Mouse (Mus musculus): Measurements from ENCODE around the gene Espl1. TPM values are rescaled to one million over a fixed set of nuclear protein-coding genes. Genes with fewer than 3 reads are reported as not detected.
A peak's percentile ranks its signal among the peaks of the same experiment; 100 is the strongest.

The Espl1 gene
- total and polyA plus RNA-seq, 3 experiments = 49.8 to 142 (median 94.1) TPM

DNA sequence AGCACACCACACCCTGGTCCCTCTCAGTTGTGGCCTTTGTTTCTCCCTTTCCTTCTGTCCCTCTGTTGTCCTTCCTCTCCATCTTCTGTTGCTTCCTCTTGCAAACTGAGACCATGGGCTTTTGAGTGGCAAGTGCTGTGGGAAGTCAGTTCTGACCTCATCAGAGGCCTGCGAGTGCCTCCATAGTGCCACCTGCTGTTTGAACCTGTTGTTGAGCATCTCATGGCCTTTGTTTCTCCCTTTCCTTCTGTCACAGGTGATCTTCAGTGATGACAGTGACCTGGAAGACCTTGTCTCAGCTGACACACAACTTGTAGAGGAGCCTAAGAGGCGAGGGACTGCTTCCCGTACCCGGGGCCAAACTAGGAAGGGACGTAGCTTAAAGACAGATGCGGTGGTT lies 20.2 kb downstream of the Espl1 start:
- Histone ChIP-seq H3K4me3 (ENCODE audit: control insufficient read depth in 1 of 2, insufficient read depth in 1 of 2, low read depth in 2 of 2, low read length in 2 of 2) (no peak overlapping the region), H3K9me3 (replicated peaks; ENCODE audit: insufficient read depth, low read length) (no peaks in the 10 kb centered on the region), H3K27me3 (ENCODE audit: control insufficient read depth in 1 of 2, insufficient read depth in 2 of 2, low read length in 2 of 2) (no peaks in the 10 kb centered on the region), H3K79me2 (ENCODE audit: control insufficient read depth, insufficient read depth, low read length, poor library complexity) (no peaks in the 10 kb centered on the region), H3K27ac (ENCODE audit: control insufficient read depth, low read depth, low read length) (no peak overlapping the region), H3K4me1 (ENCODE audit: control insufficient read depth in 1 of 2, insufficient read depth in 2 of 2, low read length in 2 of 2) (peaks cover 2 to 4% of the 10 kb centered on the region in 2 experiments), H3K9ac (ENCODE audit: control insufficient read depth, low read depth, low read length, poor library complexity, severe bottlenecking) (no peak overlapping the region), H3K36me3 (ENCODE audit: control insufficient read depth in 1 of 2, insufficient read depth in 2 of 2, low read length in 2 of 2) (peaks cover 6 to 30% of the 10 kb centered on the region in 2 experiments)
- no peak for TF ChIP-seq NELFE (IDR thresholded peaks at IDR 0.05; ENCODE audit: low read depth, low read length)
- TF ChIP-seq MYB (IDR thresholded peaks at IDR 0.05; ENCODE audit: low read depth, low read length) = no peak
- TF ChIP-seq RCOR1 (IDR thresholded peaks at IDR 0.05; ENCODE audit: low read depth, low read length) = no peak
- no peak for TF ChIP-seq ETS1 (IDR thresholded peaks at IDR 0.05; ENCODE audit: low read depth, low read length)
- peak; percentile 62 for TF ChIP-seq RAD21 (IDR thresholded peaks at IDR 0.05; ENCODE audit: low read depth, low read length)
- no peak for TF ChIP-seq POLR2A (IDR thresholded peaks at IDR 0.05; ENCODE audit: control insufficient read depth in 1 of 2, insufficient read depth in 1 of 2, low read depth in 1 of 2, low read length in 2 of 2, poor library complexity in 1 of 2)
- TF ChIP-seq KAT2A (conservative IDR thresholded peaks at IDR 0.05; ENCODE audit: low read depth, low read length) = no peak
- no peak for TF ChIP-seq SIN3A (IDR thresholded peaks at IDR 0.05; ENCODE audit: low read length)
- TF ChIP-seq E2F4 (IDR thresholded peaks at IDR 0.05; ENCODE audit: borderline replicate concordance, low read depth, low read length) = no peak
- TF ChIP-seq ZNF384 (IDR thresholded peaks at IDR 0.05; ENCODE audit: low read depth, low read length) = no peak
- no peak for TF ChIP-seq CHD2 (IDR thresholded peaks at IDR 0.05; ENCODE audit: low read length)
- peak; percentile 79 to 89 (median 87) for TF ChIP-seq CTCF (IDR thresholded peaks at IDR 0.05 in 2 of 3, conservative IDR thresholded peaks at IDR 0.05 in 1 of 3; ENCODE audit: control insufficient read depth in 1 of 3, insufficient read depth in 1 of 3, low read depth in 2 of 3, low read length in 3 of 3, poor library complexity in 1 of 3, severe bottlenecking in 1 of 3)
- peak; percentile 91 for TF ChIP-seq SMC3 (IDR thresholded peaks at IDR 0.05; ENCODE audit: low read depth, low read length)
- TF ChIP-seq NRF1 (IDR thresholded peaks at IDR 0.05; ENCODE audit: insufficient read depth, low read depth, low read length, poor library complexity, severe bottlenecking) = no peak
- peak; percentile 58 for TF ChIP-seq ZC3H11A (IDR thresholded peaks at IDR 0.05; ENCODE audit: low read depth, low read length)
- DNase-seq (ENCODE audit: low read depth, low spot score) = peak; percentile 83

DNA sequence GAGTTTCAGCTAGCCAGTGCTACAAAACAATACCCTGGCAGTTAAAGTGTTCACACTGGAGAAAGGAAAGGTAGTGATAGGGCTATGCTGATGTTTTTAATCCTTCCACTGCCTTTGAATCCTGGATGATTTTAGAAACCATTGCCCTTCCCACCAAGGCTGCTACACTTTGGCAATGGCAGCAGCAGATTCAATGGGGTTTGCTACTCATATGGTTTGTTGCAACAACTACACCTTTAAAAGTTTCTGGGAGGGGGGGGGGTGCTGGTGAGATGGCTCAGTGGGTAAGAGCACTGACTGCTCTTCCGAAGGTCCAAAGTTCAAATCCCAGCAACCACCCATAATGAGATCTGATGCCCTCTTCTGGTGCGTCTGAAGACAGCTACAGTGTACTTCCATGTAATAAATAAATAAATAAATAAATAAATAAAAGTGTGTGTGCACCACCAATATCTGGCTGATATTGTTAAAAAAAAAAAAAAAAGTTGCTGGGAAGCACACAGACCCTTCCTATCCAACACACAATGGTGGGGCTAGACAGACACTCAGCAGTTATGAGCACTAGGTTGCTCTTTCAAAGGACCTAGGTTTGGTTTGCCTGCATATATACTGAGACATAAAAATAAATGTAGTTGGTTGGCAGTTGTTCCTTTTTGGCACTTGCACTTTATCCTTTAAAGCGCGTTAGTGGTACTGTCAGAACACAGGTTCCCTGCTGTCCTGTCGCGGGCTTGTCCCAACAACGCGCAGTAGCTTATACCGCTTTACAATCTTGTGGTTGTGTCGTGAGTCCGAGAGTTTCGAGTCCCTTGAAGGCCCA lies 28.8 kb downstream of the Espl1 start:
- peaks cover 4 to 7% of the 10 kb centered on the region in 2 experiments; a peak in 3 of 4 replicates for H3K4me1 ChIP-seq (ENCODE audit: control insufficient read depth in 1 of 2, insufficient read depth in 2 of 2, low read length in 2 of 2)
- H3K27ac ChIP-seq (ENCODE audit: control insufficient read depth, low read depth, low read length) = peak overlapping the region; percentile 73
- TF ChIP-seq SIN3A (IDR thresholded peaks at IDR 0.05; ENCODE audit: low read length) (no peak; the same call in none of the 2 replicates), RCOR1 (IDR thresholded peaks at IDR 0.05; ENCODE audit: low read depth, low read length) (no peak), BHLHE40 (IDR thresholded peaks at IDR 0.05; ENCODE audit: borderline replicate concordance, low read depth, low read length) (no peak), MYC (IDR thresholded peaks at IDR 0.05; ENCODE audit: low read depth, low read length) (no peak), GABPA (IDR thresholded peaks at IDR 0.05; ENCODE audit: low read depth, low read length) (no peak), TBP (IDR thresholded peaks at IDR 0.05; ENCODE audit: low read depth, low read length) (peak; percentile 98), MEF2A (IDR thresholded peaks at IDR 0.05; ENCODE audit: extremely low read depth, insufficient replicate concordance, low read depth, low read length, poor library complexity, severe bottlenecking) (no peak), TAL1 (IDR thresholded peaks at IDR 0.05; ENCODE audit: low read length) (no peak), ZMIZ1 (IDR thresholded peaks at IDR 0.05; ENCODE audit: low read depth, low read length) (no peak; the same call in 1 of the 2 replicates), POLR2AphosphoS2 (IDR thresholded peaks at IDR 0.05; ENCODE audit: low read length) (peak; percentile 52), HCFC1 (IDR thresholded peaks at IDR 0.05; ENCODE audit: low read depth, low read length) (no peak), NRF1 (IDR thresholded peaks at IDR 0.05; ENCODE audit: insufficient read depth, low read depth, low read length, poor library complexity, severe bottlenecking) (no peak), RAD21 (IDR thresholded peaks at IDR 0.05; ENCODE audit: low read depth, low read length) (no peak), JUND (IDR thresholded peaks at IDR 0.05; ENCODE audit: low read depth, low read length) (no peak), ETS1 (IDR thresholded peaks at IDR 0.05; ENCODE audit: low read depth, low read length) (0 out of 2 replicates have a peak, but pooled peaks have one; percentile 18), UBTF (IDR thresholded peaks at IDR 0.05; ENCODE audit: borderline replicate concordance, insufficient read depth, low read depth, low read length) (no peak), MAX (IDR thresholded peaks at IDR 0.05; ENCODE audit: low read length) (no peak), CHD1 (IDR thresholded peaks at IDR 0.05; ENCODE audit: low read depth, low read length) (0 out of 2 replicates have a peak, but pooled peaks have one; percentile 41), TCF12 (IDR thresholded peaks at IDR 0.05; ENCODE audit: low read depth, low read length) (0 out of 2 replicates have a peak, but pooled peaks have one; percentile 12)

More for the DNA sequence above, 28.8 kb downstream of the Espl1 start:
- DNase-seq (ENCODE audit: low read depth, low spot score) = peak; percentile 81
- H3K27me3 ChIP-seq (ENCODE audit: control insufficient read depth in 1 of 2, insufficient read depth in 2 of 2, low read length in 2 of 2) = no peaks in the 10 kb centered on the region
- H3K9me3 ChIP-seq (replicated peaks; ENCODE audit: insufficient read depth, low read length) = no peaks in the 10 kb centered on the region
- peak overlapping the region; percentile 72 for H3K9ac ChIP-seq (ENCODE audit: control insufficient read depth, low read depth, low read length, poor library complexity, severe bottlenecking)
- peaks cover 12% of the 10 kb centered on the region for H3K79me2 ChIP-seq (ENCODE audit: control insufficient read depth, insufficient read depth, low read length, poor library complexity)
- peak overlapping the region; percentile 68 to 77 for H3K4me3 ChIP-seq (ENCODE audit: control insufficient read depth in 1 of 2, insufficient read depth in 1 of 2, low read depth in 2 of 2, low read length in 2 of 2)
- peaks cover 2 to 6% of the 10 kb centered on the region in 2 experiments; a peak in 3 of 4 replicates for H3K36me3 ChIP-seq (ENCODE audit: control insufficient read depth in 1 of 2, insufficient read depth in 2 of 2, low read length in 2 of 2)

Measured in MEL (cell line).